Mouse (Mus musculus) liver, postnatal 0 days (tissue): ENCODE data around the gene Fbln2. TPM values are rescaled to one million over a fixed set of nuclear protein-coding genes. Genes with fewer than 3 reads are reported as not detected.

Source experiments
- ATAC-seq: fragments of 200-750 bp; cut with Nextera tagmentation; 2 replicates; pipeline ENCODE4 v1.8.0; 2017; ENCODE audit warnings: mild to moderate bottlenecking, moderate library complexity
- DNase-seq: peaks from one replicate; pipeline ENCODE4 v3.0.0-alpha.2; 2016
- H3K27ac ChIP-seq: fragments of 300-500 bp; sonication (generic); 2 replicates; pipeline ENCODE4 v1.5.1; 2014; ENCODE audit warnings: antibody characterized with exemption, moderate library complexity, mild to moderate bottlenecking, low read depth
- H3K27me3 ChIP-seq: fragments of 300-500 bp; sonication (generic); 2 replicates; pipeline ENCODE4 v1.6.1; 2014; ENCODE audit warnings: low read length, control low read depth, mixed read lengths; ENCODE audit not compliant: insufficient read depth
- H3K36me3 ChIP-seq: fragments of 300-500 bp; sonication (generic); replicated peaks from 2 replicates; pipeline ENCODE4 v1.6.1; 2014; ENCODE audit warnings: mild to moderate bottlenecking, control low read depth, low read length, moderate library complexity, mixed read lengths; ENCODE audit not compliant: insufficient read depth
- H3K4me1 ChIP-seq: fragments of 300-500 bp; sonication (generic); 2 replicates; pipeline ENCODE4 v1.6.1; 2014; ENCODE audit warnings: antibody characterized with exemption, mild to moderate bottlenecking, control low read depth; ENCODE audit not compliant: insufficient read depth
- H3K4me2 ChIP-seq: fragments of 300-500 bp; sonication (generic); 2 replicates; pipeline ENCODE4 v1.6.1; 2014; ENCODE audit warnings: low read depth, mild to moderate bottlenecking, low read length, moderate library complexity, mixed read lengths
- H3K4me3 ChIP-seq: fragments of 300-500 bp; sonication (generic); 2 replicates; pipeline ENCODE4 v1.5.1; 2014; ENCODE audit warnings: low read depth, low read length
- H3K9ac ChIP-seq: fragments of 300-500 bp; sonication (generic); replicated peaks from 2 replicates; pipeline ENCODE4 v1.6.1; 2014; ENCODE audit warnings: mild to moderate bottlenecking, moderate library complexity
- H3K9me3 ChIP-seq: fragments of 300-500 bp; sonication (generic); 2 replicates; pipeline ENCODE4 v1.6.1; 2016; ENCODE audit warnings: mild to moderate bottlenecking, control low read depth, low read length, mixed read lengths
- CTCF ChIP-seq: sonication (generic); IDR thresholded peaks from 2 replicates; pipeline ENCODE4 v1.5.1; 2016; ENCODE audit warnings: antibody characterized with exemption, low read depth
- EP300 ChIP-seq: IDR thresholded peaks from 2 replicates; pipeline ENCODE4 v1.6.1; 2016; ENCODE audit warnings: antibody characterized with exemption, low read depth, mild to moderate bottlenecking
- WGBS: fragments of 180-500 bp; shearing (Covaris S2); extraction: QIAGEN DNeasy Blood & Tissue Kit; methylation state at CpG from one replicate; pipeline ENCODE4 v1.1.7; 2014; ENCODE audit not compliant: insufficient replicate concordance; 5-methylcytosine and 5-hydroxymethylcytosine counted together
- polyA plus RNA-seq: library from polyadenylated mRNA; unstranded; fragments of >200 nt; fragmentation: Nextera tagmentation; extraction: Ambion mirVana; gene quantifications from 2 replicates; pipeline ENCODE4 v1.2.1, GENCODE M21; 2015

Gene Fbln2
- polyA plus RNA-seq, 1 experiment from 2014 or later = 4.0 TPM

DNA sequence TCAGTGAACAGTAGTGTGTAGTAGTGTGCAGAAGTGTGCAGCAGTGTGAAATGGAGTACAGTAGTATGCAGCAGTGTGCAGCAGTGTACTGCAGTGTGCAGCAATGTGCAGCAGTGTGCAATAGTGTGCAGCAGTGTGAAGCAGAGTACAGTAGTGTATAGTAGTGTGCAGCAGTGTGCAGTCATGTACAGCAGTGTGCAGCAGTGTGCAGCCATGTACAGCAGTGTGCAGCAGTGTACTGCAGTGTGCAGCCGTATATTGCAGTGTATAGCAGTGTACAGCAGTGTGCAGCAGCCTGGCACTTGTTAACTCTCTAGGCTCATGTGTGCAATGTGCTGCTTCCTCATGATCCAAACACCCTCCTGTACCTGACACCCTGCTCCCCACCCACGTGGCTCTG is 13.8 kb upstream of the Fbln2 start:
- ATAC-seq = no peak
- no peaks in the 10 kb centered on the region for H3K27me3 ChIP-seq
- 64% methylated on average over 2 of the region's 2 CpGs for WGBS

DNA sequence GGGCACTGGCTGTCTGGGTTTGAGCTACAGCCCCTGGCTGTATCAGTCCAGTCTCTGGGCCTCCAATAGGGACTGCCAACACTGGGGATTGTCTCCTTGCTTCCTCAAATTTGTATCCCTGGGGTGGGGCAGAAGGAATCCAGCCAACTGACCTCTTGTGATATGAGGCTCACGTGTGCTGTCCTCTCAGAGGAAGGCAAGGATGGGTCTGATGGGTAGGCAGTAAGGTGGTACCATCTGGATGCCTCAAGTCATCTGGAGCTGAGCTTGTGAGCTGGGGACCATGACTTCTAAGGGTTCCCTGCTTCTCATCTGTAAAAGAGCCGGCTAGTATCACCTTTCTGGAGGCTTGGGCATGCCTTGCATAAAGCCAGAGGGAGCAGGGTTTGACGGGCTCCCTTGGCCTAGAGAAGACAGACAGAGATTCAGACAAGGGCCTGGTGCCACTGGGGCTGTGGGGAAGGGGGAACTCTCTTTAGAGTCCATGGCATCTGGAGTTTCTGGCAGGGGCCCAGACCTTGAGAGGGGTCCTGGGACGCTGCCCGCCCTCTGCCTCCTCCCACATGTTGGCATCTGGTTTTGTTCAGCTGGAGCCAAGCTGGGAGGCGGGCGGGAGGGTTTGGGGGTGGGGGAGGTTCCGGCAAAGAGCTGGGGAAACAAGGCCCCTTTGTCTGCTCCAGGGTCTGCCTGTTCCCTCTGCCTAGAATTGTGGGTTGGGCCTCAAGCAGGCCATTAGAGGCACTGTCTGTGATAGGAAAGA is 11.6 kb upstream of the Fbln2 start:
- H3K9me3 ChIP-seq = no peaks in the 10 kb centered on the region
- DNase-seq (no peak), ATAC-seq (no peak)

More for the DNA sequence above, 13.8 kb upstream of the Fbln2 start:
- H3K36me3 ChIP-seq = no peaks in the 10 kb centered on the region
- no peaks in the 10 kb centered on the region for H3K9me3 ChIP-seq
- no peak for TF ChIP-seq CTCF
- no peak overlapping the region for H3K4me2 ChIP-seq
- no peak for DNase-seq
- no peak overlapping the region for H3K27ac ChIP-seq
- H3K4me3 ChIP-seq = no peak overlapping the region
- no peak overlapping the region for H3K9ac ChIP-seq
- H3K4me1 ChIP-seq = peaks cover under 1% of the 10 kb centered on the region; the same call in 1 of the 2 replicates

DNA sequence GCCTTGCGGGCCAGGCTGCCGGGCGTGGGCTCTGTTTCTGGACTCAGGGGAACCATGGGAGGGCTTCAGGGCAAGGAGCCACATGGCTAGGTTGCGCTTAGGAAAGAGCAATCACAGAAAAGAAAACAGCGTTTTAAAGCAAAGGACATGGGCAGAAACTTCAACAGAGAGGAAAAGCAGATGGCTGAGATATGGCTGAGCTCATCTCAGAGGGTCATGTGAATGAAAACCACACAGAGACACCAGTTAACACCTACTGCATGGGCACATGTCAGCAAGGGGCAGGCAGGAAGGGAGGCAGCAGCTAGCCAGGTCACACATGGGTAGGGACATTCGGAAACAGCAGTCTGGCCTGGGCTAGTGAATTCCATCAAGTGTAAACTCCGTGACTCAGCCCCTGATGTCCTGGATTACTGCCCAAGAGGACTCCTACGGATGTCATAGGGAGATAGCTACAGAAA is 10.3 kb upstream of the Fbln2 start:
- WGBS = 71% methylated on average over 8 of the region's 8 CpGs
- Histone ChIP-seq H3K27me3 (no peaks in the 10 kb centered on the region), H3K27ac (no peak overlapping the region), H3K4me1 (no peaks in the 10 kb centered on the region), H3K4me2 (no peak overlapping the region), H3K36me3 (no peaks in the 10 kb centered on the region), H3K9me3 (no peaks in the 10 kb centered on the region), H3K9ac (no peak overlapping the region), H3K4me3 (no peak overlapping the region)
- no peak for TF ChIP-seq CTCF
- TF ChIP-seq EP300 = no peak
- DNase-seq = no peak
- ATAC-seq = no peak

More for the DNA sequence above, 11.6 kb upstream of the Fbln2 start:
- Histone ChIP-seq H3K27me3 (no peaks in the 10 kb centered on the region), H3K27ac (no peak overlapping the region), H3K9ac (no peak overlapping the region), H3K36me3 (no peaks in the 10 kb centered on the region), H3K4me3 (no peak overlapping the region), H3K4me2 (no peak overlapping the region), H3K4me1 (no peaks in the 10 kb centered on the region)
- 58% methylated on average over 8 of the region's 8 CpGs for WGBS
- TF ChIP-seq CTCF (no peak), EP300 (no peak)

DNA sequence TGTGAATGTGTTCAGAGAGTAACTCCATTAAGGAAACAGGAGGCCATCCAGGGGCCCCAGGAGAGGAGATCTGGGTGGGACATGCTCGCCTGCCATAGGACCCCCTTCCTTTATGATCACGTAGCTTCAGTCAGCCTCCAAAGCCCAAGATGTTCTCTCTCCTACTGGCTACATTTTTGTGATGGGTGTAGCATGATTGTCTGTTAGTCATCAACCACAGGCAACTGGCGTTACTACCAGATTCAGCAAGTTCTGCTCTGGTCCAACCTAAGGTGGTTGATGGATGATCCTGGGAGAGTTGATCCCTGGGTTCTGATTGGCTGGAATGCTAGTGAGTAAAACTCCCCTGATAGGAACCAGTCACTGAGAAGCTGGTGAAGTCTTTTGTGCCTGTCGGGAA is 9.7 kb upstream of the Fbln2 start:
- no peak for ATAC-seq
- DNase-seq = no peak
- TF ChIP-seq CTCF = no peak
- no peak for TF ChIP-seq EP300
- Histone ChIP-seq H3K9ac (no peak overlapping the region), H3K27me3 (no peaks in the 10 kb centered on the region), H3K4me2 (no peak overlapping the region), H3K9me3 (no peaks in the 10 kb centered on the region), H3K36me3 (no peaks in the 10 kb centered on the region), H3K4me1 (no peaks in the 10 kb centered on the region), H3K4me3 (no peak overlapping the region), H3K27ac (no peak overlapping the region)
- 68% methylated on average over 4 of the region's 4 CpGs for WGBS

DNA sequence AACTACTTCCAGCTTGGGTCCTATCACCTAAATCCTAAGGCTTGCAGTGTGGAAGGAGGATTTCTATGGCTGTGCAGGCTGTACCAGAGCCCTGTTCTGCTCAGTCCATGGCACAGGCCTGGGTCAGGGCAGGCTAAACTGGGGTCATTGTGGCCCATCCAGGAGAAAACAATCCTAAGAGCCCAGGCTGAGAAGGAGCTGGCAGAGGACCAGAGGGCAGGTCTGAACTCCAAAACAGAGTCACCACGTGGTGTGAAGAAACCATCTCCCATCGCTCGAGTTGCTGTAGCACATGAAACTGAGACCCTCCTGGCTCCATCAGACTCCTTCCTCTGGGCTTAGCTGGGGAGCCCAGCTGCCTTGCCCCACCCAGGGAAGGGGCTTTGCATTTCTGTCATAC is 6.9 kb upstream of the Fbln2 start:
- TF ChIP-seq EP300 = no peak
- TF ChIP-seq CTCF = no peak
- Histone ChIP-seq H3K4me3 (no peak overlapping the region), H3K27ac (no peak overlapping the region), H3K4me1 (no peaks in the 10 kb centered on the region), H3K27me3 (no peaks in the 10 kb centered on the region), H3K36me3 (no peaks in the 10 kb centered on the region), H3K9me3 (no peaks in the 10 kb centered on the region), H3K4me2 (no peak overlapping the region), H3K9ac (no peak overlapping the region)
- DNase-seq (no peak), ATAC-seq (no peak)
- 46% methylated on average over 3 of the region's 3 CpGs for WGBS

DNA sequence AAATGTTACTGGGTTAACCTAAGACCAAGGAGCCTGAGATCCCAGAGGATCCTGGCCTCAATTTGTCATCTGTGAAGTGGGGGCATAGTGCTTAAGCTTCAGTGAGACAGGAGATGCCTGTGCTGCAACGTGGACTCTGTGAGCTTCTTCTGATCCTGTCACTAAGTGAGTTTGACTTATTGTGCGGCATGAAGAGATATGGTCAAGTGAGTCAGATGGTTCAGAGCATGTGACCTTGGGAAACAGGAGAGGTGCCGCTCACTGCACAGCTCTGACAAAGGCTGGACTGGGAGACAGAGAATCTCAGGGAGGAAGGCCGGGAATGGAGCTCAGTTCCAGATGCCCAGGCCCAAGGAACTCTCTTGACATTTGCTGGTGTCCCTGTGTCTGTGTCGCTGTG is 6.5 kb upstream of the Fbln2 start:
- Histone ChIP-seq H3K9me3 (no peaks in the 10 kb centered on the region), H3K9ac (no peak overlapping the region), H3K4me1 (no peaks in the 10 kb centered on the region), H3K27me3 (no peaks in the 10 kb centered on the region), H3K4me3 (no peak overlapping the region), H3K36me3 (no peaks in the 10 kb centered on the region), H3K4me2 (no peak overlapping the region), H3K27ac (no peak overlapping the region)
- no peak for TF ChIP-seq EP300
- no peak for TF ChIP-seq CTCF
- ATAC-seq (no peak), DNase-seq (no peak)
- WGBS = 58% methylated on average over 5 of the region's 5 CpGs
